Mouse (Mus musculus): ENCODE results near the gene Chpf2. TPM values are rescaled to one million over a fixed set of nuclear protein-coding genes. Genes with fewer than 3 reads are reported as not detected.

The Chpf2 gene
- polyA plus RNA-seq, 1 experiment from 2014 or later: 31.6 TPM

DNA sequence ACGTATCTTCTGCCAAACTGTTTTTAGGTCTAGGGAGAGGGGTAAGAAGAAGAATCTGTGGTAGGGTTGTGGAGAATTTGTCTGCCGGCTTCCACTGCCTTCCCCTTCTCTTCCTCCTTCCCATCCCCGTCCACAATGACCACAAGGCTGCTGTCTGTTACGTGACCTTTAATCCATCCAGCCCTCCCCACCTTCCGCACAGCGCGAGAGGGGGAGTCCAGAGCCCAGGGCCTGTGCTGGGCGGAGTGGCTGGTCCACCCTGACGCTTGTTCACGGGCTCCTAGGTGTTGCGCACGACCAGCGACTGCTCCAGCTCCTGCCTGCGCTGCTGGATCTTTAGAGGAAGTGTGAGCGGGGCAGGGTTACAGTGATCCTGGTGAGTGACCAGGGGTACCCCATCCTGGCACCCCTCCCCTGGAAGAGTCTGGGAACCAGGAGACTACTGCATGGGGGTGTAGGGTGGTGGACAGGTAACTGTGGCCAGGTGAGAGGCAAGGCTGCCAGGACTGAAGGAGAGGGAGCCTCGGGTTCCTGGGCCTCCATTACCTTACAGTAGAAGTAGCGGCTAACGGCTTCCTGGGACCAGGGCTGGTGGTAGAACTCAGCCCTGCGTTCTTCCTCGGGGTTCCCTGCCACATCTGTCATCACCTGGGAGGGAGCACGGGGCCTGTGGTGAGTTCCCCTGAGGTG, 6.1 kb downstream of the Chpf2 start:
- Histone ChIP-seq H3K9me3 (no peaks in the 10 kb centered on the region), H3K27ac (no peak overlapping the region), H3K4me1 (peaks cover 37% of the 10 kb centered on the region), H3K36me3 (peaks cover 83% of the 10 kb centered on the region), H3K4me2 (replicated peaks) (no peak overlapping the region), H3K4me3 (no peak overlapping the region), H3K27me3 (no peaks in the 10 kb centered on the region; the same call in 1 of the 2 replicates), H3K9ac (no peak overlapping the region)
- 66% methylated on average over 21 of the region's 21 CpGs for WGBS
- ATAC-seq (ENCODE audit: low FRiP score, low read depth): no peak

DNA sequence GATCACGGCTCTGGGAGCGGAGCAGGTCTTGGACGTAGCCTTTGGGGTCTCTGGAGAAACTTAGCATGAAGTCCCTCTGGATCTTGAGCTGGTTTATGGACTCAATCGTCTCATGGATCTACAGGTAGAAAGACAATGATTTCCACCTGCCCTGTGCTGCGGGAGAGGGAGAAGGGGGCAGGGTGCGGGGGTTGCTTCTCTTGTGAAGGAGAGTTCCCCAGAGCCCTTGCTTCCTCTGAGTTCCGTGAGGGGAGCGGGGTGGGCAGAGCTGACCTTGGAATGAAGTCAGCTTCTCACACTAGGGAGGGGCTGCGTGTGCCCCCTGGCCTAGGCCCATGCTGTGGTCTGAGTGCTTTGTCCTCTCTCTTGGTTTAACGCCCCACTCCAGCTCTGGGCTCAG, 6.7 kb downstream of the Chpf2 start:
- 75% methylated on average over 10 of the region's 10 CpGs for WGBS
- no peak overlapping the region for H3K27ac ChIP-seq
- no peak overlapping the region for H3K4me2 ChIP-seq (replicated peaks)
- no peaks in the 10 kb centered on the region; the same call in 1 of the 2 replicates for H3K27me3 ChIP-seq
- H3K4me3 ChIP-seq: no peak overlapping the region
- H3K9ac ChIP-seq: no peak overlapping the region
- no peak for ATAC-seq (ENCODE audit: low FRiP score, low read depth)
- no peaks in the 10 kb centered on the region for H3K9me3 ChIP-seq
- peaks cover 37% of the 10 kb centered on the region for H3K4me1 ChIP-seq
- H3K36me3 ChIP-seq: peaks cover 80% of the 10 kb centered on the region

- H3K27me3 ChIP-seq: no peaks in the 10 kb centered on the region; the same call in 1 of the 2 replicates
- 73% methylated on average over 10 of the region's 10 CpGs for WGBS
- no peak for ATAC-seq (ENCODE audit: low FRiP score, low read depth)
- no peak overlapping the region for H3K27ac ChIP-seq
- no peaks in the 10 kb centered on the region for H3K9me3 ChIP-seq
- H3K4me2 ChIP-seq (replicated peaks): no peak overlapping the region
- H3K36me3 ChIP-seq: peaks cover 73% of the 10 kb centered on the region
- H3K9ac ChIP-seq: no peak overlapping the region
- no peak overlapping the region for H3K4me3 ChIP-seq
- H3K4me1 ChIP-seq: peaks cover 41% of the 10 kb centered on the region
Observed at GRCm38 (mm10) chr5:24593928-24594327, 7.4 kb downstream of the Chpf2 start.

DNA sequence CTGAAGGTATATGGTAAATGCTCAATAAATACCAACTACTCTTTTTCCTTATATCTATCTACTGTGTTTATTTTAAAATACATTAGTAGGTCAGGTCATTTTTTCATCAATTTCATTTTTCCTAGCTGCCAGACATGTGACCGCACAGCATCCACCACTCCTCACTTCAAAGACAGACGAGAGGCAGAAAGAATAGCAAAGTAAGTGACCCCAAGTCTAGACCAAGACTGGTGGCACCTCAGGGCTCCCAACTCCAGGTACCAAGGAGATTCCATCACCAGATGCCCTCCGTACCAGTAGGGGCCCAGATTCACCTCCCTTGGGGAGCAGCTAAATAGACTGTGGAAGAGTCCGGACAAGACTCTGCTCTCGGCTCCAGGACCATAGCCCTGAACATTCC, 7.8 kb downstream of the Chpf2 start:
- no peak overlapping the region for H3K4me2 ChIP-seq (replicated peaks)
- H3K4me1 ChIP-seq: peaks cover 45% of the 10 kb centered on the region
- no peak overlapping the region for H3K9ac ChIP-seq
- H3K27ac ChIP-seq: no peak overlapping the region
- H3K36me3 ChIP-seq: peaks cover 69% of the 10 kb centered on the region
- H3K4me3 ChIP-seq: no peak overlapping the region
- no peaks in the 10 kb centered on the region for H3K9me3 ChIP-seq
- WGBS: 95% methylated on average over 5 of the region's 5 CpGs
- ATAC-seq (ENCODE audit: low FRiP score, low read depth): no peak
- H3K27me3 ChIP-seq: no peaks in the 10 kb centered on the region; the same call in 1 of the 2 replicates

GRCm38 (mm10) chr5:24595261-24595660, 8.7 kb downstream of the Chpf2 start:
- no peak for ATAC-seq (ENCODE audit: low FRiP score, low read depth)
- H3K36me3 ChIP-seq: peaks cover 60% of the 10 kb centered on the region
- peaks cover 53% of the 10 kb centered on the region for H3K4me1 ChIP-seq
- no peak overlapping the region for H3K4me3 ChIP-seq
- no peaks in the 10 kb centered on the region; the same call in 1 of the 2 replicates for H3K27me3 ChIP-seq
- H3K27ac ChIP-seq: no peak overlapping the region
- no peak overlapping the region for H3K4me2 ChIP-seq (replicated peaks)
- no peaks in the 10 kb centered on the region for H3K9me3 ChIP-seq
- no peak overlapping the region for H3K9ac ChIP-seq
- WGBS: 87% methylated on average over 5 of the region's 5 CpGs

GRCm38 (mm10) chr5:24595786-24596380, 9.3 kb downstream of the Chpf2 start:
- ATAC-seq (ENCODE audit: low FRiP score, low read depth): no peak
- H3K27me3 ChIP-seq: no peaks in the 10 kb centered on the region; the same call in 1 of the 2 replicates
- H3K36me3 ChIP-seq: peaks cover 53% of the 10 kb centered on the region
- no peak overlapping the region for H3K9ac ChIP-seq
- 0 out of 2 replicates have a peak overlapping the region, but pooled peaks have one; percentile 25 for H3K4me2 ChIP-seq (replicated peaks)
- H3K27ac ChIP-seq: no peak overlapping the region
- H3K4me1 ChIP-seq: peaks cover 58% of the 10 kb centered on the region
- H3K4me3 ChIP-seq: no peak overlapping the region
- 71% methylated on average over 14 of the region's 14 CpGs for WGBS
- no peaks in the 10 kb centered on the region for H3K9me3 ChIP-seq

DNA sequence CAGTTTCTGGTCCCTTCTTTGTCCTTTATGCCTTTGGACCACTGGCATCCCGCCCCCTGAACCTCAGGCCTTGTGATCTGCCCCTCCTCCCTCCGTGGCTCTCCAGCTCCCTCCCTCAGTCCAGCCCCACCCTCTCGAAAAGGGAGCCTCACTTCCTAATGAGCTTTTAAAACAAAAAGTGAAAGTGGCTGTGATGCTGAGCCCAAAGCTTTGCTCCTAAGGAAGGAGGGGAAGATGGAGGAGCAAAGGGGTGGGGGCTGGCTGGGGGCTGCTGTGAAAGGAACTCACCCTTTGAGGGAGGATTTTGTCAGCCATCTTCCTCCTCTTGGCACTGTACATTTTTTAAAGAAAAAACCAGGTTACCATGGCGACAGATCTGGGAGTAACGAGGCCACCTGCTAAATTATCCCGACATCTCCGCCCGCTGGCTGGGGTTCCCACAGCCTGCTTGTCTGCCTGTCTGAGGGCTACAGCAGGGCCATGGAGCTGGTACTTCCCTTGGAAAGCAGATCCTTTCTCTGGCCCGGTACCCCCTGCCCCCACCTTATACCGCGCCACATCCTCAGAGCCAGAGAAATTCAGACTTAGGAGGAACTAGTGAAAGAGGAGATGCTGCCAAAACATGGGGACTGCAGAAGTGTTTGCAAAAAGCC, 10.1 kb downstream of the Chpf2 start:
- WGBS: 23% methylated on average over 11 of the region's 11 CpGs
- peaks cover 55% of the 10 kb centered on the region for H3K4me1 ChIP-seq
- H3K4me2 ChIP-seq (replicated peaks): peak overlapping the region; percentile 25
- no peaks in the 10 kb centered on the region; the same call in 1 of the 2 replicates for H3K27me3 ChIP-seq
- peak overlapping the region; percentile 51 for H3K9ac ChIP-seq
- H3K4me3 ChIP-seq: no peak overlapping the region
- H3K9me3 ChIP-seq: no peaks in the 10 kb centered on the region
- ATAC-seq (ENCODE audit: low FRiP score, low read depth): no peak
- H3K27ac ChIP-seq: peak overlapping the region; percentile 61; the same call in 1 of the 2 replicates
- H3K36me3 ChIP-seq: peaks cover 46% of the 10 kb centered on the region

DNA sequence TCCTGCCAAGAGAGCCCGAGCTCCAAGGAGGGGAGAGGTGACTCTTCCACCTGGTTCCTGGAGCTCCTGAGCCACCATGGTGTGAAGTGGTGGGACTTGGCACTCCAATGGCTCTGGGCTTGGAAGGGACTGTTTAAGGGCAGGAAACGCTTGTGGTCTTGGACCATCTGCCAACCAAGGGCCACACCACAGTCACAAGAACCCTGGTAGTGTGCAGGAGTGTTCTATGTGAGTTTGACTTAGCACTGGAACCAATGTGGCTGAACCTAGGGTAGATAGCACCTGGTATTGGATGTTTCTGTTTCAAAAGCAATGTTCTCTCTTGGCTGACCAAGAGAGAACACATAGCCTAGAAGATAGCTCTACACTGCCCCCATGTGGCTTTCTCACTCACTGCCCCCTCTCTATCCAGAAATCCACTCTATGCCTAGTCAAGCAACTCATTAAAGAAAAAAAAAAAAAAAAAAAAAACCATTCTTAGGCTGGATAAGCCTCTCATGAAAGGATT, 10.7 kb downstream of the Chpf2 start:
- peak overlapping the region; percentile 25 for H3K4me2 ChIP-seq (replicated peaks)
- peak; percentile 16; the same call in 1 of the 2 replicates for ATAC-seq (ENCODE audit: low FRiP score, low read depth)
- peak overlapping the region; percentile 61; the same call in 1 of the 2 replicates for H3K27ac ChIP-seq
- no peaks in the 10 kb centered on the region for H3K9me3 ChIP-seq
- peak overlapping the region; percentile 51 for H3K9ac ChIP-seq
- H3K4me3 ChIP-seq: no peak overlapping the region
- H3K4me1 ChIP-seq: peaks cover 50% of the 10 kb centered on the region
- 50% methylated on average over 2 of the region's 2 CpGs for WGBS
- no peaks in the 10 kb centered on the region for H3K27me3 ChIP-seq
- peaks cover 40% of the 10 kb centered on the region for H3K36me3 ChIP-seq

DNA sequence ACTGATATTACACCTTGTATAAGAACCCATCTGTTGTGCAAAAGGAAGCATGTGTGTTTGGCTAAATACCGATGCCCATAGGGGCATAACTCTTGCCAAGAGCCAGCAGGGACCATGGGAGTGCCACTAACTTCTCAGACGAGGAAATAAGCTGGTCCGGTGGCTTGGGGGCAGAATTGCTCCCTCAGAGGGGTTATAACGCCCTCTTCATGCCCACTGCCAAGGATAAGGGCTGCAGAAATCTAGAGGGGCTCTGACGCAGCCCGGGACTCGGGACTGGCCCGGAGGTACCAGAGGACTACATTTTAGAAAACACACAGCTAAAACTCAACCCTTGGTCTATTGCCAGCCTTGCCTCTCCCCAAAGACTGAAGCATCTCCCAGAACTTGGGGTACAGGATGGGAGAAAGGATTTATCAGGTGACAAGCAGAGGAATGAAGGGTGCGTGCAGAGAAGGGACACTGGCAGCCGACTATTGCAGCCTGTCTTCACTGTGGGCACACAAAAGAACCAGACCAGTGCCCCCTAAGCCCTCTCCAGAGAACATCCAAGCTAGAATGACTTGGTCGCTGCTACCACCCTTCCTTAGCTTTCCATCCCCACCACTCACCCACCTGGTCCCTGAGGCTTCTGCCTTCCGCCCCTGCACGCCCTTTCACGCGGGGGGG, 11.5 kb downstream of the Chpf2 start:
- peak overlapping the region; percentile 56 for H3K4me3 ChIP-seq
- H3K27me3 ChIP-seq: no peaks in the 10 kb centered on the region
- no peak for ATAC-seq (ENCODE audit: low FRiP score, low read depth)
- peak overlapping the region; percentile 99 for H3K4me2 ChIP-seq (replicated peaks)
- H3K9me3 ChIP-seq: no peaks in the 10 kb centered on the region
- H3K27ac ChIP-seq: no peak overlapping the region
- peaks cover 55% of the 10 kb centered on the region for H3K4me1 ChIP-seq
- 23% methylated on average over 15 of the region's 15 CpGs for WGBS
- H3K9ac ChIP-seq: peak overlapping the region; percentile 76
- peaks cover 32% of the 10 kb centered on the region for H3K36me3 ChIP-seq

DNA sequence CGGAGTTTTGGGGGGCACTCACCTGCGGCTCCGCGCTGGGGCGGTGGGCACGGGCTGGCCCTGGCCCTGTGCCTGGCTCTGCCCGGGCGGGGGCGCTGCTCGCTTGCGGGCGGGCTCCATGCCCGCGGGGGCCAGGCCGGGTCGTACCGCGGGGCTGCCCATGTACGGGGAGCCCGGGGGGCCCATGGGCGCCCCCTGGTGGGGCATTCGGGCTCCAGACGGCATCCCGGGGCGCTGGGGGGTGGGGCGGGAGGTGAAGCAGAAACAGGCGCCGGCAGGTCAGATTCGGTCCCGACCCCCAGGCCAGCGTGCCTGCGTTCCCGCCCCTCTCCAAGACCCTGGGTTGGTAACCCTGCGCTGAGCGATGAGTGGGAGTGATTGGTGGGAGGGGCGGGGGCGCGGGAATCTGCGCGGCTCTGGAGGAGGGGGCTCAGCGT, 12.0 kb downstream of the Chpf2 start:
- peak overlapping the region; percentile 56 for H3K4me3 ChIP-seq
- H3K9me3 ChIP-seq: no peaks in the 10 kb centered on the region
- no peak for ATAC-seq (ENCODE audit: low FRiP score, low read depth)
- peaks cover 26% of the 10 kb centered on the region for H3K36me3 ChIP-seq
- peaks cover 61% of the 10 kb centered on the region for H3K4me1 ChIP-seq
- H3K4me2 ChIP-seq (replicated peaks): peak overlapping the region; percentile 99
- no peak overlapping the region; the same call in 1 of the 2 replicates for H3K27ac ChIP-seq
- WGBS: under 1% methylated on average over 38 of the region's 41 CpGs
- no peaks in the 10 kb centered on the region for H3K27me3 ChIP-seq
- H3K9ac ChIP-seq: peak overlapping the region; percentile 76

- no peak overlapping the region; the same call in 1 of the 2 replicates for H3K27ac ChIP-seq
- H3K4me2 ChIP-seq (replicated peaks): peak overlapping the region; percentile 99
- peaks cover 21% of the 10 kb centered on the region for H3K36me3 ChIP-seq
- H3K4me3 ChIP-seq: peak overlapping the region; percentile 56
- H3K4me1 ChIP-seq: peaks cover 66% of the 10 kb centered on the region
- no peak for ATAC-seq (ENCODE audit: low FRiP score, low read depth)
- no peaks in the 10 kb centered on the region for H3K27me3 ChIP-seq
- no peaks in the 10 kb centered on the region for H3K9me3 ChIP-seq
- 10% methylated on average over 8 of the region's 8 CpGs for WGBS
- H3K9ac ChIP-seq: peak overlapping the region; percentile 76
Observed at GRCm38 (mm10) chr5:24599137-24599536, 12.6 kb downstream of the Chpf2 start.

Measured in limb, embryonic 13.5 days (tissue).